17 mouse cellular contexts compared by ENCODE assay signal in the genomic region with DNA sequence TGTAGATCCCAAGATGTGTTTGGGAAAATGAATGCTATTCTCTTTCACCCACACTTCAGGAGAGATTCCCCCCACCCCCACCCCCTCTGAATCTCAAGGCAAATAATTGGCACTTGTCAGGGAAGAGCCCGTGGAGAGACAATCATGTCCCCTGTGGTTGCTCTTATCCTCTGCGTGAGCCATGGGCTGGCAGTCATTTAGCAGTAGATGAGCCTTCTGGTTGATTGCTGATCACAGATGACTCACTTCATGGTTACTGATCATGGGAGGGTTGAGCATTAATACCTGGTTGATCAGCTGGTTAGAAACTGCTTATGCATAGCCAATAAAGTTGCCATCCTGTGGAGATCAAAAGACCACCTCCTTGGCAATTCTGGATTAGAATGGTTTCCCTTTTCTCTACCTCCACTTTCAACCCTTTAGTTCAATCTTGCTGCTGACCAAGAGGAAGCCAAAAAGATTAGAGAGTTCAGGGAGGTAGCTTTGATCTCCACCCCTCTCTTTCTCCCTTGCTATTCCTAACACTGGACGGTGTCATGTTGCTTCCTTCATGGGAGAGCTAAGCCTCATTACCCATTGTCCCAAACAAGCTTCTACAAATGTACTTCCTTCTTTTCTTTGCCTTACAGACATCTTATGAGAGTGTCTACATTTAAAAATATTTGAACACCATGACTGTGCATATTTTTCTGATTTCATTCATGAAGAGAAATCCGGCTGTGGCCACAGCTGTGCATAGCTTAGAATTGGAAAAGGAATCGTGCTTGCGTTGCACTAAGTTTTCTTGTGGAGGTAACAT.
DNase-seq lines count a peak whose midpoint lies in the region; ATAC-seq and TF ChIP-seq lines count a peak whose summit lies in the region.
"Had no signal": no experiment of that assay in that cellular context is flagged by ENCODE, and none has a peak within 500 bp of the region (broad histone marks: within the 10 kb centered on the region; RNA-seq: fewer than 3 reads in every experiment).

No protein-coding gene starts in this region.

- no peaks in the 10 kb centered on the region for H3K4me1 ChIP-seq in forebrain, embryonic 14.5 days (ENCODE audit: control insufficient read depth, insufficient read depth, low read length)
- peaks cover 11% of the 10 kb centered on the region for H3K4me1 ChIP-seq in forebrain, embryonic 16.5 days (replicated peaks; ENCODE audit: control insufficient read depth, insufficient read depth, low read length)
- H3K4me1 ChIP-seq in limb, embryonic 13.5 days, result peaks cover 46% of the 10 kb centered on the region
- H3K4me1 ChIP-seq in limb, embryonic 10.5 days, result peaks cover 32% of the 10 kb centered on the region
- peaks cover 22% of the 10 kb centered on the region for H3K4me1 ChIP-seq in embryonic facial prominence, embryonic 14.5 days (ENCODE audit: control insufficient read depth, insufficient read depth, low read length)
- peaks cover 7% of the 10 kb centered on the region for H3K4me1 ChIP-seq in heart, embryonic 11.5 days (ENCODE audit: control insufficient read depth, insufficient read depth, low read length)

- H3K9me3 ChIP-seq in forebrain, embryonic 14.5 days (replicated peaks; ENCODE audit: control insufficient read depth, low read length), result no peaks in the 10 kb centered on the region
- no peaks in the 10 kb centered on the region for H3K9me3 ChIP-seq in forebrain, embryonic 16.5 days (ENCODE audit: control insufficient read depth, low read length)
- H3K9me3 ChIP-seq in limb, embryonic 13.5 days, result no peaks in the 10 kb centered on the region
- H3K9me3 ChIP-seq in limb, embryonic 10.5 days (replicated peaks), result no peaks in the 10 kb centered on the region
- H3K9me3 ChIP-seq in embryonic facial prominence, embryonic 14.5 days (ENCODE audit: control insufficient read depth, low read length), result no peaks in the 10 kb centered on the region
- no peaks in the 10 kb centered on the region for H3K9me3 ChIP-seq in heart, embryonic 11.5 days (replicated peaks; ENCODE audit: control insufficient read depth, low read length)
- H3K9me3 ChIP-seq: heart, embryonic 13.5 days had no signal

- no peak overlapping the region for H3K27ac ChIP-seq in forebrain, embryonic 14.5 days (ENCODE audit: low read depth, low read length)
- H3K27ac ChIP-seq in forebrain, embryonic 16.5 days (ENCODE audit: low read length), result no peak overlapping the region
- H3K27ac ChIP-seq in limb, embryonic 13.5 days, result no peak overlapping the region
- no peak overlapping the region for H3K27ac ChIP-seq in limb, embryonic 10.5 days
- H3K27ac ChIP-seq in embryonic facial prominence, embryonic 14.5 days (replicated peaks; ENCODE audit: low read depth, low read length), result no peak overlapping the region
- no peak overlapping the region for H3K27ac ChIP-seq in heart, embryonic 11.5 days (ENCODE audit: low read depth, low read length)
- H3K27ac ChIP-seq: heart, embryonic 13.5 days had no signal

- DNase-seq in forebrain, embryonic 14.5 days (ENCODE audit: low spot score), result peak; percentile 29
- DNase-seq in limb, embryonic 10.5 days (ENCODE audit: low spot score), result no peak
- peak; percentile 68 for DNase-seq in brain, embryonic 14.5 days (ENCODE audit: low read depth)
- DNase-seq in embryonic facial prominence, embryonic 14.5 days (ENCODE audit: low spot score), result peak; percentile 48
- DNase-seq: adrenal gland, postnatal 25 days; cerebellum, adult 8-10 months; heart, postnatal 36 days; lung, adult 18-20 months; right cerebral cortex, postnatal 4 days; thymus, postnatal 14 days had no signal

- peak; percentile 42; the same call in 1 of the 2 replicates for ATAC-seq in forebrain, embryonic 14.5 days
- no peak for ATAC-seq in forebrain, embryonic 16.5 days
- ATAC-seq in limb, embryonic 13.5 days (ENCODE audit: low FRiP score, low read depth), result no peak
- peak; percentile 51; the same call in 1 of the 2 replicates for ATAC-seq in embryonic facial prominence, embryonic 14.5 days (ENCODE audit: low read depth)
- no peak for ATAC-seq in heart, embryonic 11.5 days (replicated peaks; ENCODE audit: insufficient number of reproducible peaks, low FRiP score, low TSS enrichment)
- ATAC-seq: activated CD4-positive, CD25-positive, alpha-beta regulatory T cell, adult 4 months; intestine, embryonic 16.5 days; Patski had no signal

- 31% methylated on average over 6 of the region's 6 CpGs for WGBS in forebrain, embryonic 14.5 days
- WGBS in forebrain, embryonic 16.5 days, result 31% methylated on average over 6 of the region's 6 CpGs
- 47% methylated on average over 6 of the region's 6 CpGs for WGBS in limb, embryonic 13.5 days
- 51% methylated on average over 6 of the region's 6 CpGs for WGBS in limb, embryonic 10.5 days
- WGBS in embryonic facial prominence, embryonic 14.5 days, result 35% methylated on average over 6 of the region's 6 CpGs
- 40% methylated on average over 6 of the region's 6 CpGs for WGBS in heart, embryonic 11.5 days (ENCODE audit: insufficient replicate concordance)

- no peak for TF ChIP-seq POLR2A in brain, embryonic 14.5 days (IDR thresholded peaks at IDR 0.05; ENCODE audit: borderline replicate concordance, extremely low read depth, insufficient read depth, insufficient read length, poor library complexity, severe bottlenecking)

- H3K9ac ChIP-seq in forebrain, embryonic 14.5 days (ENCODE audit: low read length), result no peak overlapping the region
- no peak overlapping the region for H3K9ac ChIP-seq in forebrain, embryonic 16.5 days (replicated peaks; ENCODE audit: low read depth, low read length)
- no peak overlapping the region for H3K9ac ChIP-seq in limb, embryonic 13.5 days
- no peak overlapping the region for H3K9ac ChIP-seq in embryonic facial prominence, embryonic 14.5 days (ENCODE audit: low read depth, low read length)
- no peak overlapping the region for H3K9ac ChIP-seq in heart, embryonic 11.5 days (ENCODE audit: low read depth, low read length)
- H3K9ac ChIP-seq: heart, embryonic 13.5 days had no signal

- H3K4me2 ChIP-seq in forebrain, embryonic 14.5 days (ENCODE audit: low read length), result no peak overlapping the region
- H3K4me2 ChIP-seq in forebrain, embryonic 16.5 days (ENCODE audit: low read length), result no peak overlapping the region
- 0 out of 2 replicates have a peak overlapping the region, but pooled peaks have one; percentile 1 for H3K4me2 ChIP-seq in limb, embryonic 13.5 days (replicated peaks)
- no peak overlapping the region for H3K4me2 ChIP-seq in embryonic facial prominence, embryonic 14.5 days (ENCODE audit: low read depth, low read length)
- no peak overlapping the region for H3K4me2 ChIP-seq in heart, embryonic 11.5 days
- H3K4me2 ChIP-seq: heart, embryonic 13.5 days had no signal

- no peaks in the 10 kb centered on the region for H3K36me3 ChIP-seq in forebrain, embryonic 14.5 days (ENCODE audit: control insufficient read depth, insufficient read depth, low read length)
- no peaks in the 10 kb centered on the region for H3K36me3 ChIP-seq in forebrain, embryonic 16.5 days (ENCODE audit: control insufficient read depth, insufficient read depth)
- H3K36me3 ChIP-seq in limb, embryonic 13.5 days, result peaks cover 3% of the 10 kb centered on the region
- H3K36me3 ChIP-seq in limb, embryonic 10.5 days, result peaks cover 21% of the 10 kb centered on the region
- H3K36me3 ChIP-seq in embryonic facial prominence, embryonic 14.5 days (ENCODE audit: control insufficient read depth, insufficient read depth, low read length), result no peaks in the 10 kb centered on the region
- 0 out of 2 replicates have a peak, but pooled peaks cover 2% of the 10 kb centered on the region for H3K36me3 ChIP-seq in heart, embryonic 11.5 days (ENCODE audit: control insufficient read depth, insufficient read depth, low read length)
- H3K36me3 ChIP-seq: heart, embryonic 13.5 days had no signal

- no peaks in the 10 kb centered on the region for H3K27me3 ChIP-seq in forebrain, embryonic 14.5 days (replicated peaks; ENCODE audit: control insufficient read depth, insufficient read depth, low read length)
- no peaks in the 10 kb centered on the region for H3K27me3 ChIP-seq in forebrain, embryonic 16.5 days (replicated peaks; ENCODE audit: control insufficient read depth, insufficient read depth, low read length)
- no peaks in the 10 kb centered on the region for H3K27me3 ChIP-seq in limb, embryonic 13.5 days
- no peaks in the 10 kb centered on the region for H3K27me3 ChIP-seq in limb, embryonic 10.5 days (ENCODE audit: low read depth, poor library complexity, severe bottlenecking)
- no peaks in the 10 kb centered on the region for H3K27me3 ChIP-seq in embryonic facial prominence, embryonic 14.5 days (replicated peaks; ENCODE audit: control insufficient read depth, insufficient read depth, low read length)
- no peaks in the 10 kb centered on the region for H3K27me3 ChIP-seq in heart, embryonic 11.5 days (ENCODE audit: control insufficient read depth, insufficient read depth, low read length)
- H3K27me3 ChIP-seq: heart, embryonic 13.5 days; Patski had no signal

- no peak for TF ChIP-seq CTCF in brain, embryonic 14.5 days (IDR thresholded peaks at IDR 0.05; ENCODE audit: borderline replicate concordance, extremely low read depth, insufficient read depth, insufficient read length)

- H3K4me3 ChIP-seq in forebrain, embryonic 14.5 days (ENCODE audit: low read depth, low read length), result no peak overlapping the region
- no peak overlapping the region for H3K4me3 ChIP-seq in forebrain, embryonic 16.5 days (replicated peaks; ENCODE audit: low read length)
- no peak overlapping the region for H3K4me3 ChIP-seq in limb, embryonic 13.5 days
- H3K4me3 ChIP-seq in limb, embryonic 10.5 days, result no peak overlapping the region
- H3K4me3 ChIP-seq in embryonic facial prominence, embryonic 14.5 days (ENCODE audit: low read depth, low read length), result no peak overlapping the region
- H3K4me3 ChIP-seq in heart, embryonic 11.5 days (ENCODE audit: low read depth, low read length), result no peak overlapping the region
- H3K4me3 ChIP-seq: heart, embryonic 13.5 days had no signal

Comparison
In these comparisons a context has a peak if more than half of its experiments do, and no peak if none do; other contexts are left out.
1. ATAC-seq: peak in forebrain, embryonic 14.5 days (single experiment) and embryonic facial prominence, embryonic 14.5 days (single experiment); none in forebrain, embryonic 16.5 days (single experiment), limb, embryonic 13.5 days (single experiment) and heart, embryonic 11.5 days (single experiment).